Mouse (Mus musculus) erythroblast, embryonic 14.5 days (primary cell): ENCODE results near the gene Brca1.

ENCODE experiments used
- GATA1 ChIP-seq: IDR thresholded peaks from 2 replicates; pipeline ENCODE4 v1.6.1; 2012; ENCODE audit warnings: low read length, inconsistent platforms, mixed read lengths
- TAL1 ChIP-seq: IDR thresholded peaks from 3 replicates; pipeline ENCODE4 v1.6.1; 2012; ENCODE audit warnings: low read length, inconsistent platforms, mixed read lengths

DNA sequence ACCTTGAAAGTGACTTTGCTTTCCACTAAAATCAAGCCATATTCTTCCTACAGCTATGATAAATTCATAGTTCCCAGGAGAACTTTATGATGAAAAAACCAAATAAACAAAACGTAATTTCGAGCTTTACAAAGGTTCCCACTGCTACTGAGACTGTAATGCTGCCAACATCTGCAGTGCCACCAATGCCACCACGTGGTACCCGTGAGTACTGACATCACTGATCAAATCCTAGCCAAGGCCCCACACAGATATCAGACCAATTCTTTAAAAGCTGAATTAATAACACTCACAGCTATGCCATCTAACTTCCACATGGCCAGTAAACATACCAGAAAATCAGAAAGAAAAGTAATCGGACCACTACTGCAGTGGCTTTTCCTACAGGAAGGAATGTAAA, 32.8 kb downstream of the Brca1 start:
- TF ChIP-seq TAL1 (no peak), GATA1 (no peak)
